Mouse (Mus musculus): ENCODE results near the gene Ogfrl1.
A peak's percentile ranks its signal among the peaks of the same experiment; 100 is the strongest.
"Not testable (repeated sequence)": the region's sequence is repeated elsewhere in the genome, so short reads cannot be mapped to it uniquely, and the experiment has no call there.

The Ogfrl1 gene

DNA sequence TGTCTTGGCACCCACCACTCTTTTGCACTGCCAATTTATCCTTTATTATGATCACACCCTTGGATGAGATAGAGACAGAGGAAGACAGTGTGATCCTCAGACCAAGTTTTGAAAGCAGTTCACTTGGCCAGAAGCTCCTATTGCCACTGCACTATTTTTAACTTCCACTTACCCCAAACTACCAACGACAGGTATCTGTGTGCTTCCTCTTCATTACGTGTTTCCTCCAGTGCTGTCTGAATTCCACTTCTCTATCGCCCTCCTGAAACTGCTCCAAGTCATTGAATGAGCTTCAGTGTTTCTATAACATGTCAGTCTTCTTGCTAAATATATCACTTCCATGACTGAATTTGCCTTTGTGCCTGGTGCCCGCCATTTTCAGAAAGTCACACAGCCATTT, at the start of gene Ogfrl1:
Gene Ogfrl1, minus strand, starts transcription at position 150 of the 400 bp plus-strand sequence.
- DNase-seq = no peak

DNA sequence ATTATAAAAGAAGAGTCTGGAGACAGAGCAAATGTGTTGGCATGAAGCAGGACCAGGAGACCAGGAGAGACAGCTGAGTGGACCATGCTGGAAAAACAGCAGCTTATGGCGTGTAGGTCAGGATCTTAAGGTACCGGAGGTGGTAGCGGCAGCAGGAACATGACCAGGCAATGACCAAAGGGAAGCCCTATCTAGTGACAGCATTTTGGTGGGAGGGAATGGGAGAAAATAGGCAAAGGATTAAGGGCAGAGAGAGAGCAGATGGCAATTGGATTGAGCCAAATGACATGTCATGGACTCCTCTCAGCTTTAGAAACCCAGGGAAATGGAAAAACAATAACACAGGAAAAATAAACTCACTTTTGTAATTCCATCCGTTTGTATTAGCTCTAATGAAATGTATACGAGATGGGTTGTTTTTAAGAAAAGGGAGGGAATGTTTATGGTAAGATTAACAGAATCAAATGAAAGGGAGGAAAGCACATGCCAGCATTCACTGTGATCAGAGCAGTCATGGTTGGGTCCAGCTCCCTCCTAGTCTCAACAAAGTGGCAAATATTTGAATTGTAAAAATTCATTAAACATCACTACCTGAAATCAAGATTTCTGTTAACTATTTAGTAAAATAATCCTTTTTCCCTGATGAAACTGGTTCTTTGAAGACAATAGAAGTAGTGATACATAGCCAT, 48.3 kb upstream of the Ogfrl1 start:
- no peak for DNase-seq

DNA sequence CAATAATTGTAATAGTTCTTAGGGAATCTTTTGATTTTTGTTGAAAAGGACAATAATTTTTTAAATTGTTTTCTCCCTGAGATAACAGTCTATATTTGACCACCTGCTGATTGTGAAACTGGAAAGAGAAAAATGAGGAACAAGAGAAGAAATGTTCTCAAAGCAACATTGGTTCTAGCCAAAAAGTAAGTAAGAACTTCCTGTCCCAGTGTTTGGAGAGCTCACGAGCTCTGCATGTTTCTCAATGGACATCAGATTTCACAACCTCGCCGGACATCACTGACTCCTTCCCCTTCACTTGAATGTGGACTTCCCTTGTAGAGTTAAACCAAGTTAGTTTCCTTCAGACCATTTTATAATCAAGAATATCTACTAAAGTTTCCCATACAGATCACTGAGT, 36.0 kb upstream of the Ogfrl1 start:
- DNase-seq = no peak

DNA sequence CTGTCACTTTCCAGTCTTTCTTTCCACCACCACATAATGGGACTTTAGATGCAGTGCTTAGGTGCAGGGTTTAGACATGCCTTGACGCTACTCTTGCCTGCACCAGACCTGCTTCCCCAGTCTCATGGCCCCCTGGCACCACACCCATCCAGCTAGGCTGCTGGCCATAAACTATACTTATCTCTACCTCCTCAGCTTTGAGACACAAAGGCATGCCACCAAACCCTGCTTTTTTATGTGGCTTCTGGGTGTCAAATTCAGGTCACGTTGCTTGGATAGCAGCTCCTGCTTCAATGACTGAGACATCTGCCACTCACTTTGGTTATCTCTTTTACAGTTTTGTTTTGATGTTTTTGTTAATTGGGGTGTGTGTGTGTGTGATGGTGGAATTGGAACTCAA, 28.9 kb upstream of the Ogfrl1 start:
- no peak for DNase-seq

DNA sequence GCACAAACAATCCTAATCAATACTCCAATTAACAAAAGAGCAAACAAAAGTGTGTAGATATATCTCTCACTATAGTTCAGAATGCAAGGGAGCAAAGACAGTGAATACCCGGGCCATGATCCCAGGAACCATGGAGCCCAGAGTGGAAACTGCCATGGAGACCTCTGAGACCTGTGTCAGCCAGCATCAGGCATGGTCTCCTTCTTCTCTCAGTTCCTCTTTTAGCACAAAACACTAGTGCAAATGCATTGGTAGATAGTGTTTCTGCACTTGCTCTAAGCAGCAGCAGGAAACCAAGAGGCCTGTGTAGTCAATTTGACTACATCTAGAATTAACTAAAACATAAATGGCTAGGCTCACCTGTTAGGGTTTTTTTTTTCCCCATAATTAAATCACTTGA, 21.4 kb upstream of the Ogfrl1 start:
- no peak for DNase-seq

DNA sequence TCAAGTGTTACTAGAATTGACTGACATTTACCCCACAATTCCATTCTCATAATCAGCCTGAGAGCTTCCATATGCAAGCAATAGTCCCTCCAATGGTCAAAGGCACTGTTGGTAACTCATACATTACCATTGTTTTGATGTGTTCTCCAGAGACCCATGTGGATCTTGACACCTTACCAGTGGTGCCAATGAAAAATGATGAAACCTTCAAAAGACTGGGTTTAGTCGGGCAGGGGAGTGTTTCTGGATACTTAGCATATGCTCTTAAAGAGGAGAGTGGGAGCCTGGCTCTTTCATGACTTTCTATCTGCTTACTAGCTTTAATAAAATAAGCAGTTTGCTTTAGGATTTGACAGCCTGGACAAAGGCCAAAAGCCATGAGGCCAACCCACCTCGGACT, 20.5 kb upstream of the Ogfrl1 start:
- DNase-seq = no peak

DNA sequence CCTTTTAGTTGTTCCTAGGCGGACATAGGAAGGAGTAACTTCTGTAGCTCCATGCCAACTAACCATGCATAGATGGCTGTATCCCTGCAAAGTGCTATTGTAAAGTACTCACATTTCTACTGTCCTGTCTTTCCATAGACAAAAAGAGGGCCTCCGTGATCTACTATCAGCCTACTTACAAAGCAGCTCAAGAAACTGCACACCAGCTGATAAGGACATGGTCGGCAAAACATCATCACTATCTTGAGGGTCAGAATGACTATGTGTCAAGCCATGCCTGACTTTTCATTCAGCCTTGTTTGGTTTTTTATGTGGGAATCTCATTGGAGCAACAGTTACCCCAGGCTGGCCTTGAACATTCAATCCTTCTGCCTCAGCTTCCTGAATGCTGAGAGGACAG, 20.0 kb upstream of the Ogfrl1 start:
- no peak for DNase-seq

DNA sequence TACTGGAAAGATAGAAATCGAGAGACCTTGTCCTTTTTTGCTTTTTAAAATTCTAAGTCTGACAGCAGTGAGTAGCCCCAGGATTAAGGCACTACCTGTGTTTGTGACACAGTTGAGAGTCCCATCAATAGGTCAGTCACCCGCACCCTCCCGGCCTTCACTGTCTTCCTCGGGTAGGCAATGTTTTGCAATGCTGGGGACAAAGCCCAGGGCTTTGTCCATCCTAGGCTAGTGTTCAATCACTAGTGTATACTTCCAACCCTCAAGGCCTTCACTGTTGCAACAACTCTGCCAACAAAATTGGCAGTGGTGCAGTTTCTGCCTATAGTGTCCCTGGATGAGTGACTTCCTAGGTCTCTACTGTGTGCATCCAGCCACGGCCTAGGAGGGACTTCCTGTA, 14.0 kb upstream of the Ogfrl1 start:
- no peak for DNase-seq

DNA sequence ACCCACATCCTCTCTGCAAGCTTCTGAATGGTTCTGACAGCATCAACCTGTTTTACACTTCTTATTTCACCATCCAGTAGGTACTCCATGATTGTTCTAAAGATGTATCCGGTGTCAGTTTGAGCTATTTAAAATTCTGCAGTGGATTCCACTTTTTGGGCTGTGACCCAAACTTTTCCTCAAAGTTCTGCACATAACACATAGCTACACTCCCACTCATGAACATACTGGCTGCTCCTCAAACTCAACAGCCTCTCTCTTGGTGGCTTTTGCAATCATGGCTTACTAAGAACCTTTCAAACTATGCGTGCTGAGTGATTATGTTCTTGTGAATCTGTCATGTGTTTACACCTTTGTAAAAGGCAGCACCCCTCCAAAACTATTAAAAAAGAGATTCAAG, 12.4 kb upstream of the Ogfrl1 start:
- no peak for DNase-seq

DNA sequence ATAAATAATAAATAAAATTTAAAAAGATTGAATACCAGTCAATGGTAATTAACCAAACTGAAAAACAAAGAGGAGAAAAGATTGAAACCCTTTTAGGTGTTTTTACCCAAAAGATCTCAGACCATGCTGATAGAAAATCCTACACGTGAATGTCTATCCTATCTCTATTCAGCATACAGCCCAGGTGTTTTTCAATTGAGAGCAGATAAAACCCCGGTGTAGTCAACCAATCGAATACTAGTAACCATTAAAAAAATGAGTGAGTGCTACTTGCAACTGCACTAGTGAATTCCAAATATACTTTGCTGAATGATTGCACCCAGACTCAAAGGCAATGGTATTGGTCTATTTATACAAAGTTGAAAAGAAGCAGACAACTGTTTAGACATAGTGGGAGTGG, 4.8 kb upstream of the Ogfrl1 start:
- no peak for DNase-seq

DNA sequence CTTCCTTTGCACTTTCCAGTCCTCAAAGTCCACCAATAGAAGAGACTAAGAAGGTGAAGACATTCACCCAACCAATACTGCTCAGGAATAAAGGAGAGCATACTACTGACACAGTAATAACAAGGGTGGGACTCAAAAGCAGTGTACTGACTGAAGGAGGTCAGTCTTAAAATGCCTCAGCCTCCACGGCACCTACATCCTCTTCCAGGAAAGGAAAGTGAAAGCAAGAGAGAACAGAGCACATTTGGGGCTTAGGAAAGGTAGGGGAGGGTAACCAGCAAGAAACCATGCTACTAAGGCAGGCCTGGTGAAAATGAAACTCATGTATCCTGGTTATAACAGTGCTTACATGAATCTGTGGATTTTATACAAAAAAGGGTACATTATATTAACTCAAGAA, 2.0 kb upstream of the Ogfrl1 start:
- DNase-seq = no peak

DNA sequence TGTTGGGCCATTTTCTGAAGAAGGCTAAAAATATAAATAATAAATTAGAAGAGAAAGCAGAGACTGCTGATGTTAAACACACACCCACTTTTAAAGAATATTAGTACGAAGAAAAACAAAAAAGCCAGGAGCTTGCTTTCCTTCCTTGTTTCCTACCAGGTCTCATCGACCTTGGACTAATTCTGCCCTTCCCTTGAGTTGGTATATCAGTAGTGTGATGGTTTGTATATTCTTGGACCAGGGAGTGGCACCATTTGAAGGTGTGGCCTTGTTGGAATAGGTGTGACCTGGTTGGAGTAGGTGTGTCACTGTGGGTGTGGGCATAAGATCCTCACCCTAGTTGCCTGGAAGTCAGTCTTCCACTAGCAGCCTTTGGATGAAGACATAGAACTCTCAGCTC, 3.2 kb downstream of the Ogfrl1 start:
- not testable (repeated sequence) for DNase-seq

DNA sequence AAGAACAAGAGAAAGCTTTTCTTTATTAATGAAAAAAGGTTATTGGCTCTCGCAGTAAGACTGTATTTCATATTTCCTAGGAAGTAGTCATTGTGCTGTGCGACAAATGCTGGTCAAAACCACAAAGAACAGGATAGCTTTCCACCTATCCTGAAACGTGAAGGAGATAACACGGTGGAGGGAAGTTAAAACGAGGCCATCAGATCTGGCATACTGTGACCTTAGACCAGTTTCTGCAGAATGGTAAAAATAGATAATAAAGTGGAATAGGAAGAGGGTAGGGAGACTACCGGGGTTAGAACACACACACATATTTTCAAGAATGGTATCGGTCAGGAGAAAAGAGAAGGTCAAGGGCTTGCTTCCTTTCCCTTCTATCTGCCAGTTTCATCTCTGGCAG, 5.8 kb downstream of the Ogfrl1 start:
- no peak for DNase-seq

DNA sequence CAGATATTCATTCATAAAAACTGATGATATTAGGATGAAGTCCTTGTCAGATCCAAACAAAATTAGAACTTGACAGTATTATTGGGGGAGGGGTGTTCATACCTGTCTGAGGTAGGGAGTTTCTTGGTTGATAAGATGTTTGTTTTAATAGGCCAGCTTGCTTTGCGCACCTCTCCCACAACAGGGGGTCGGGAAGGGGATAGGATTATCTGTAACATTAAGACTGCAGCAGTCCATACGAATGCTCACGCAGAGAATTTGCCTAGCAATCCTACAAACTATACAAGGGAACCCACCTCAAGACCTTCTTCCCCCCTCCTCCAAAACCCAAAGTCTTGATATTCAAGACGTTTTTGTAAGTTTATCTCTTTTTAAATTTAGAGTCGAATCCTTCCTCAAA, 13.2 kb downstream of the Ogfrl1 start:
- no peak for DNase-seq

DNA sequence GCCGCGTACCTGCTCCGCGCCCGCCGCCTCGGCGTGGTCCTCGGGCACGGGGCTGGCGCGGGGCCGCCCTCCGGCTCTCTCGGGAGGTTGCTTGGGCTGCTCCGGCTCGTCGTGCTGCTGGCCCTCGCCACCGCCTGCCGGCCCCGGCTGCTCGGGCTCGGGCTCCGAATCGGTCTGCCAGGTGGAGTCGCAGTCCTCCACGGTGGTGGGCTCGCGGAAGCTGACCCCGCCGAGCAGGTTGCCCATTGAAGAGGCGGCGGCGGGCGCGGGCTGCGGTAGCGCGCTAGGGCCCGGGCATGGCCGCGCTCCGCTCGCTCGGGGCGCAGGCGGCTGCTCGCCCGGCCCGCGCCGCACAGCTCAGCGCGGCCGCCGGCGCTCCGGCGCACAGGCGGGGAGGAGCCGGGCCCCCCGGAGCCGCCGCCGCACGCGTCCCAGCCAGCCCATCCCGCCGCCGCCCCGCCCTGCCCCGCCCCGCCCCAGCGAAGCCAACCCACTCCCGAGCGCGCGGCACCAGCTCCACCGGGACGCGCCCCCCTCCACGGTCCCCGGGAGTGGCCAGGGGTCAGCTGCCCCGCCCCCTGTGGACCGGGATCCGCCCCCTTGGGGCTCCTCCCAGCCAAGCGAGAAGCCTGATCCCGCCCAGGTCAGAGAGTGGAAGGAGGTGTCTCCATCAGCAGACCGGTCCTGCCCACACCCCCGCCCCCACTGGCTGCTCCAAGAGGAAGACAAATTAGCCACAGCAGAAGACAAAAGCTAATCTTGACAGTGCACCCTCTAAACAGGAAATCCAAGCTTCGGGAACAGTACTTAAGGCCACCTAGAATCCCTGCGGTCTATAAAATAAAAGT, 14.5 kb downstream of the Ogfrl1 start:
- peak; percentile 99 for DNase-seq

DNA sequence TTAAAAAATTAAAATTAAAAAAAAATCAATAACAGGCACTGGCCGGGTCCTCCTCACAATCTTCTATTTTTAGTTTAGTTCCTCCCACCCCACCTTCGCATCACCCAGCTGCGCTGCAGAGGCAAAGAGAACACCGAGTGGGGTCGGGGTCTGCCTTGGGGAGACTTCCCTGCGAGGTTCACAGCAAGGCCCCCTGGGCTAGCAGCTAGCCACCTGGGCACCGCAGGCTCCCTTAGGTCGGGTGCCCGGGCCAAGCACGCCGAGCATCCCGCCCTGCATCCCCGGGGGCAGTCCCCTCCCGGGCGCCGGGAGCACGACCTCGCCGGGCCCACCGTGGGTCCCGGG, 15.1 kb downstream of the Ogfrl1 start:
- no peak for DNase-seq

DNA sequence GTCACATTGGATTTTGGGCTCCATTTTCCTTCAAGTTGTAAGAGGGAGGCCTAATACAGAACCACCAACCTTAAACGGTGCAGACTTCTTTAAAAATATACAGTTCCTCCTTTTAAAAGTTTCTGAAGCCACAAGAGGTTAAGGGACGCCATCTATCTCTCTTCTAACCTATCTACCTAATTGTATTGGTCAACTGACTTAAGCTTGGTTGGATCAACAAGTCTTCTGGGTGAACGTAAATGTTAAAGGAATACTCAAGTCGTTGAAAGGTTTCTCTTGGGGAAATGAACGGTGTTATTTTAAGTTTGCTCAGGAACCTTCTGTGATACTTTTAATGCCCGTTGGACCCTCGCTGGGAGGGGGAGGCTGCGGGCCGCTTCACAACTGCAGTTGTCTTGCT, 15.5 kb downstream of the Ogfrl1 start:
- no peak for DNase-seq

DNA sequence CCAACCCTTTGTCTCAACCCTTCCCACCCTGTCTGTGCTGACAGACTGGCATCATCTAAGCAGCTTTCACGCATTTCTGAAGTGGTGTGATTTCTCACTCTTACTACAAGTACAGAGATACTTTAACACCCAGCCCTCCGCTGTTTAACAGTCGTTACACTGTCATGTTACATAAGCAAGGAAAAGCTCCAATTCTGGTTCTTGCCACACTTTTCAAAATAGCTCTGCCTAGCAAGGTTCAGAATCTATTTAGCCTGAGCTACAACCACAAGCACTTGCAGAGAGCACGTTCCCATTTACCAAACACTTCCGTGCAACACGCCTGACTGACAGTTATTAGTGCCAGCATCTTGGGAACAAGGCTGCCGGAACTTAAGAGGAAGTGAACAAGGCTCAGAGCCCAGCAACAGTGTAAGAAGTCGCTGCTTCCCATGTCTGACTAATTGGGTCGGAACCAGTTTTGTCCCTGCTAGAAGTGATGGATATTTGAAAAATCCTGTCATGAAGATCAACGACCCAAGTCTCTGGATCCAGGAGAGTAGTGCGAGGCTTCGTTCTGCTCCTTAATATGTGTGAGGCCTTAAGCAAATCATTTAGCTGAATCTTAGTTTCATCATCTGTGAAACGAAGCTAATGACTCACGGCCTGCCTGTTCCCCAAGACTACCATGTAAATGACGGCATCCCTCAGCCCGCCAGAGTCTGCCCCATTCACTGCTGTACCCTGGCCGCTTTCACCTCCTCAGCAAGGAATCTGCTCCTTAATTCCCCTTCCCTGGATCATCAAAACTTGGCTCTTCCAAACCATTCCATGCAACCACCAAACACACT, 17.4 kb downstream of the Ogfrl1 start:
- DNase-seq = no peak

DNA sequence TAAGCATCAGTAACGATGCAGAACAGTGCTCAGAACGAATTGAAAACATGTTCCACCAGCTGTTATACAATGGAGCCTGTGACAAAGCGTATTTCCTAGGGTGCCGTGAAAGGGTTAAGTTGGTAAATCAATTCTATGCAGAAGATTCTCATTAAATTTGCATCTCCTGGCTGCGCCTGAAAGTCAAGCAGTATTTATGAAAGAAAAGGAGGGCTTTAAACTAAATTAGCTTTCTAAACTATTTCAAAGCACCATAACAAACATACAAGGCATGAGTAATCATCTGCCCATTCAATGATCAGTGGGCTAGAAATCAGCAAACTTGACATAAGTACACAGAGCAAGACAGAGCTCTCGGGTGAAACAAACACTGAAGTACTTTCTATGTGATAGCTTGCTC, 18.3 kb downstream of the Ogfrl1 start:
- DNase-seq = no peak

DNA sequence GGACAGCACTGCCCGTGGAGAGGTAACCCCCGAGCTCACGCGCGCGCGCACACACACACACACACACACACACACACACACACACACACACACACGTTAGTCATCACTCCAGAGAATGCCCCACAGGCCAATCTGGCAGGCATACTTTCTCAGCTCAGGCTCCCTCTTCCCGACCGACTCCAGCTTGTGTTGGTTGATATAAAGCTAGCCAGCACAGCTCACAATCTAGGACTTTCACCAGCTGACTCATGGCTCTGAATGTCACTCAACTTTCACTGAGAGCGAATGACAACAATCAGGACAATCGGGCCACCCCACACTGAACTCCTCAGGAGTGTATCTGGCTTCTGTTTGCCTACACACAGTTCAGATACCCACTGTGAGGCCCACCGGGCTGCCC, 20.0 kb downstream of the Ogfrl1 start:
- no peak for DNase-seq

DNA sequence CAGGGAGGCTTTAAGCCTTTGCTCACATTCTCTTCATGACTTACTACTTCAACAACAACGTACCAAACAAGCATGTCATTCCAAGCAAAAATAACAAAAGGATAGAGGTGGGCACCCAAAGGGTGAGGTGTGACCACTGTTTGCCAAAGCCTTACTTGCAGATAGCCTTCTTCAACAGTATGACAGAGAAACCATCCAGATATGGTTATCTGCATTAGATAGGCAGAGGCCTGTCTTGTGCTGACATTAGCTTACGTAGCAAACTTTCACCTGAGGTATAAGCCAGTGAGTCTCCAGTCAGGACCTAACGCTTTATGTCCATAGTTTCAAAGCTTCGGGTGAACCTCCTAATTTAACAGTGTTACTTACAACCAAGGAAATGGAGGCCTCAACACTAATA, 23.4 kb downstream of the Ogfrl1 start:
- DNase-seq = no peak

DNA sequence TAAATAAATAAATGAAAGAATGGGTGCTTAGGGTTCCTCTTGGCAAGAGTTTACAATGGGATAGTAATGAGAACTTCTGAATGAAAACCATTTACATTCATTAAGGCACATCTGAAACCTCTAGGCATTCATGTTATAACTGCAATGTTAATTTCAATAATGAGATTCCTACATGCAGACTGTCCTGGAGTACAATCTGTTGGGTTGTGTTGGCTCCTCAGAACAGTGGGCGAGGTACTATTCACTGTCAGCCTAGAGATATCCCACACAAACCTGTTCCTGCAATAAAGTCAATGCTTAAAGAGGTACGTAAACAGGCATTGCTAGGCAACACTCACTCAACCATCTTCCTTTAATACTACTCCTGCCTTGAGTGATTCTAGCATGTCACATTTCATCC, 32.0 kb downstream of the Ogfrl1 start:
- no peak for DNase-seq

DNA sequence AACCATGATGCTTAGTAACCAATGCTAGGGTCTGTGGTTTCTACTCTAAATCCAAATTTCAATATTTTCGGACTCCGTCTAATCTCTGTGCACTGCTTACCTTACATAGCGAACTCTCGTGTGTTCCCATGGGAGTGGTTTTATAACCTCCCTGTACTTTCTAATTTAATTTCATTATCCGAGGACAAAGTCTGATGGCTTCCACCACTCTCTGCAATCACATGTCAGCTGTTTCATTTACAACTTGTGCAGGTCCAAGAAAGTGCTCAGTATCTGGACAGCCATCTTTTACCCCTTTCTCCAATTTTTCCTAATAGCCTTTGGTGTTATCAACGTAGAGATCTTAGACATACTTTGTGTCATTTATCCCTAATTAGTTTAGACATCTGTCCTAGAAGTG, 44.7 kb downstream of the Ogfrl1 start:
- DNase-seq = no peak

DNA sequence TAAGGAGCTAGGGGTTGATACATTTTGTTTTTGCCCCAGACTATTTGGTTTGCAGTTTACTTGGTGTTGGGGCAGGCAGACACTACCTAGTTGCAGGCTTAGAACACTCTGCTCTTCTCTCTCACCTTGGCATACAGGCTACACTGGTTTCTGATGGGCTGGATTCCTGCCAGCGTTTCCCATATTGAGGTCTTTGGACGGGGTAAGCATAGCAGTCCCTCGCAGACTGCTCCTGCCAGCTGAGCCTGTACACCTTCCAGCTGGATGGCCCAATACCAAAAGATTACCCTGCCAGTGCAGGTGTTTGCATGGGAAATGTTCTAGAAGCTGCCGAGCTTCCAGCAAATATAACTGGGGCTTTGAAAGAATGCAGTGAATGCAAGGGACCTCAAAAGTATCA, 45.8 kb downstream of the Ogfrl1 start:
- DNase-seq = no peak

Measured in kidney, adult 18-20 months (tissue).